Mouse (Mus musculus): ENCODE measurements around the gene Etnk2. TPM values are rescaled to one million over a fixed set of nuclear protein-coding genes. Genes with fewer than 3 reads are reported as not detected.
A peak's percentile ranks its signal among the peaks of the same experiment; 100 is the strongest.
"Not testable (repeated sequence)": the region's sequence is repeated elsewhere in the genome, so short reads cannot be mapped to it uniquely, and the experiment has no call there.

Etnk2 gene
- total RNA-seq (2021): 1 to 10 TPM in 1 of 2 experiments, under 1 TPM in 1; 0.82 to 1.1 TPM

DNA sequence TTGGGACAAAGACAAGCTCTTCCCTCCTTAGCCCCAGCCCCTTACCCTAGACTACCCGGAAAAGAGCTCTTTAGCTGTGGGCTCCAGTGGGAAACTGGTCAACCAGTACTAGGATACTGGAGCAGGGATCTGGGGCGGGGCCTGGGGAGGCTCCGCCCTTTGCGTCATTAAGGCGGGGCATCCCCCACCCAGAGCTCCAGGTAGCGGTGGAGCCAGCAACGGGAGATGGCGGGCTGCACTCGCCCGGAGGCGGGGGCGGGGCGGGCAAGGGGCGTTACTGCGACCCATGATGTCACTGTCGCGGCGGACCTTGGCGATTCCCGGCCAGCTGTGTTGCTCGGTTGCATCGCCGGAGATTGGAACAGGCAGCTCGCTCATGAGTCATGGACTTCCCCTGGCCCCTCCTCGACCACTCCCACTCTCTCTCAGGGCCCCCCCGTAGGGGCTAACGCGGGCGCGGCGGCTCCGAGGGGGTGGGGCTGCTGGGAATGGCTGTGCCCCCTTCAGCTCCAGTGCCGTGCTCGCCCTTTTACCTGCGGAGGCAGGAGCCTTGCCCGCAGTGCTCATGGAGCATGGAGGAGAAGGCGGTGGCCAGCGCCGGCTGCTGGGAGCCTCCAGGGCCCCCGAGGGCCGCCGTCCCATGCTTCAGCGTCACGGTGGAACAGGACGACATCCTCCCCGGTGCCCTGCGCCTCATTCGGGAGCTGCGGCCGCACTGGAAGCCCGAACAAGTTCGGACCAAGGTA is at the start of gene Etnk2:
Etnk2 (plus strand) TSS at position 297 of the 746 bp plus-strand sequence.
- DNase-seq: peak; percentile 81 to 82
- intact Hi-C loops (cut with DNase I): no loop called here

- intact Hi-C loops (cut with DNase I): loop anchor here (1.0 kb wide), 1 partner anchor 39 kb away; no protein-coding TSS in a partner anchor
- DNase-seq: peak; percentile 57 to 78
These were observed 49.0 kb upstream of the Etnk2 start for GRCm38 (mm10) chr1:133314364-133314763.

DNA sequence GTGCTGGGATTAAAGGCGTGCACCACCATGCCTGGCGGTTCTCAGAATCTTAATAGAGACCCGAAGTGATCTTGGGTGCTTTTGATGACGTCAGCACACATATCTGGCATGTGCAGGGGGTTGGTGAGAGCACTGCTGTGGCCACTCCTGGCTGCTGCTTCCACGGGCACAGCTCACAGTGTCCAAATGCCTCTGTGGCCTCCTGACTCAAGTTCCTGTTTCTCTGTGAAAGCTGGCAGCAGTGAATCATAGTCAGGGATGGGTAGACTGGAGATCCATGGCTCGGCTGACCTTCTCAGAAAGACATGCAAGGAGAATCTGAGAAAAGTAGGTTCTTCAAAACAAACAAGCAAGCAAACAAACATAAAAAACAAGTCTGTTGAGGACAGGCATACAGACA is 47.6 kb upstream of the Etnk2 start:
- intact Hi-C loops (cut with DNase I): no loop called here
- no peak for DNase-seq

GRCm38 (mm10) chr1:133316577-133316976 is 46.8 kb upstream of the Etnk2 start:
- intact Hi-C loops (cut with DNase I): no loop called here
- no peak for DNase-seq

- DNase-seq: no peak
- intact Hi-C loops (cut with DNase I): no loop called here
These were observed 46.2 kb upstream of the Etnk2 start for GRCm38 (mm10) chr1:133317149-133317548.

- intact Hi-C loops (cut with DNase I): no loop called here
- DNase-seq: no peak
These were observed 42.0 kb upstream of the Etnk2 start, which contains the start of gene Kiss1 for GRCm38 (mm10) chr1:133321267-133321925. TSS of gene Kiss1 (plus strand) at chr1:133321875.

- DNase-seq: no peak
- intact Hi-C loops (cut with DNase I): no loop called here
These were observed 40.0 kb upstream of the Etnk2 start for GRCm38 (mm10) chr1:133323333-133323732.

DNA sequence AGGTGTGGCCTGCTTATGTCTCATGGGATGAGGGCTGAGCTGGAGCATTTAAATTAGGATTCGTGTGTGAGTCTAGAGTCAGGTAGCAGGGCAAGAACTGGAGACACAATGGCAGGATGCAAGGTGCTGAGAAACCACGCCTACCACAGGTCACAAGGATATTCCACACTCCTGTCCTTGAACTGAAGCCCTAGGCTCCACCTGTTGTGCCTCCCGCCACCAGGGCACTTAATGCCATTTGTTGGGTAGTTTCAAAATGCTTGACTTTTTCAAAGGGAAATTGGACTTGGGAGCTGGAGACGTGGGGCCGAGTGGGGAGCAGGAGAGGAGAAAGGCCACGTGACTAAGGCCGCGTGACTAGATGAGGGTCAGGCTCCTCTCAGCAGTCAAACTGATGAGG is 37.4 kb upstream of the Etnk2 start:
- no peak for DNase-seq
- intact Hi-C loops (cut with DNase I): no loop called here

DNA sequence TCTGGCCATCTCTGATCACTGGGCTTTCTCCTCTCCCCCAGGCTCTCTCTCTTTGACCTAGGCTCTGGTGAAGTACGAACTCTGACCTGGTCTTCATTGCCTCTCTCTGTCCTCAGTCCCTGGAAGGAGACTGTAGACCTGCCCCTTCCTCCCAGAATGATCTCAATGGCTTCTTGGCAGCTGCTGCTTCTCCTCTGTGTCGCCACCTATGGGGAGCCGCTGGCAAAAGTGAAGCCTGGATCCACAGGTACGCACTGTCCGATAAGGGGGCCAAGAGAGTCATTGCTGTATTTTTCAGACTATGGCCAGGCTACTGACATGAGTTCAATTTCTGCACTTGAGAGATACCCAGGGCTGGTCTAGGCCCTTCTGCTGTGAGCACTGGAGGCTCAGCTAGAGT is 36.3 kb upstream of the Etnk2 start:
- intact Hi-C loops (cut with DNase I): no loop called here
- DNase-seq: no peak

- intact Hi-C loops (cut with DNase I): no loop called here
- no peak for DNase-seq
These were observed 35.0 kb upstream of the Etnk2 start for GRCm38 (mm10) chr1:133328299-133328795.

- peak in 1 of 2 experiments; percentile 18 for DNase-seq
These were observed 34.3 kb upstream of the Etnk2 start for GRCm38 (mm10) chr1:133328896-133329637.

GRCm38 (mm10) chr1:133329638-133329964 is 33.8 kb upstream of the Etnk2 start:
- intact Hi-C loops (cut with DNase I): no loop called here

More at GRCm38 (mm10) chr1:133328896-133329637, 34.3 kb upstream of the Etnk2 start:
- intact Hi-C loops (cut with DNase I): no loop called here

GRCm38 (mm10) chr1:133331142-133331541 is 32.2 kb upstream of the Etnk2 start:
- DNase-seq: no peak

More at GRCm38 (mm10) chr1:133329638-133329964, 33.8 kb upstream of the Etnk2 start:
- no peak for DNase-seq

GRCm38 (mm10) chr1:133332656-133333430 is 30.5 kb upstream of the Etnk2 start:
- intact Hi-C loops (cut with DNase I): no loop called here
- no peak for DNase-seq

More at GRCm38 (mm10) chr1:133331142-133331541, 32.2 kb upstream of the Etnk2 start:
- intact Hi-C loops (cut with DNase I): no loop called here

DNA sequence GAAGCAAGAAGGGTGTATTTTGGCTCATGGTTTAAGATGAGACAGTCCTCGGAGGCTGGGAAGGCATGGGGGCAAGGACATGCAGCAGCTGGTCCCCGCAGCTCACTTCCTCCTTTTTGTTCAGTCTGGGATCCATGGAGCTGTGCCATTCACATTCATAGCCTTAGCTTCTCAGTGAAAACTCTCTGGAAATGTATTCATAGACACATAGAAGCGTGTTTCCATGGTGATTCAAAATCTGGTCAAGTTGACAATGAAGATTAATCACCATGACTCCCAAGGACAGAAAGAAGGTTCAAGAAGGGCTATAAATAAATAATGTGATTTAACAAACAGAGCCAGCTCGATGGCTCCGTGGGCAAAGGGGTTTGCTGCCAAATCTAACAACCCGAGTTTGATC is 29.4 kb upstream of the Etnk2 start:
- no peak for DNase-seq
- intact Hi-C loops (cut with DNase I): no loop called here

GRCm38 (mm10) chr1:133340403-133340802 is 23.0 kb upstream of the Etnk2 start:
- DNase-seq; intact Hi-C loops (cut with DNase I): not testable (repeated sequence)

- DNase-seq: no peak
- intact Hi-C loops (cut with DNase I): no loop called here
These were observed 19.0 kb upstream of the Etnk2 start for GRCm38 (mm10) chr1:133344357-133344756.

- no peak for DNase-seq
- intact Hi-C loops (cut with DNase I): no loop called here
These were observed 16.8 kb upstream of the Etnk2 start for GRCm38 (mm10) chr1:133346531-133346930.

GRCm38 (mm10) chr1:133347226-133347625 is 16.1 kb upstream of the Etnk2 start:
- intact Hi-C loops (cut with DNase I): no loop called here
- no peak for DNase-seq
